Mouse (Mus musculus) liver, postnatal 0 days (tissue): Measurements from ENCODE around the gene Slc34a3. TPM values are rescaled to one million over a fixed set of nuclear protein-coding genes. Genes with fewer than 3 reads are reported as not detected.

Source experiments
- ATAC-seq: fragments of 200-750 bp; cut with Nextera tagmentation; 2 replicates; pipeline ENCODE4 v1.8.0; 2017; ENCODE audit warnings: mild to moderate bottlenecking, moderate library complexity
- DNase-seq: peaks from one replicate; pipeline ENCODE4 v3.0.0-alpha.2; 2016
- H3K27ac ChIP-seq: fragments of 300-500 bp; sonication (generic); 2 replicates; pipeline ENCODE4 v1.5.1; 2014; ENCODE audit warnings: antibody characterized with exemption, moderate library complexity, mild to moderate bottlenecking, low read depth
- H3K27me3 ChIP-seq: fragments of 300-500 bp; sonication (generic); 2 replicates; pipeline ENCODE4 v1.6.1; 2014; ENCODE audit warnings: low read length, control low read depth, mixed read lengths; ENCODE audit not compliant: insufficient read depth
- H3K36me3 ChIP-seq: fragments of 300-500 bp; sonication (generic); replicated peaks from 2 replicates; pipeline ENCODE4 v1.6.1; 2014; ENCODE audit warnings: mild to moderate bottlenecking, control low read depth, low read length, moderate library complexity, mixed read lengths; ENCODE audit not compliant: insufficient read depth
- H3K4me1 ChIP-seq: fragments of 300-500 bp; sonication (generic); 2 replicates; pipeline ENCODE4 v1.6.1; 2014; ENCODE audit warnings: antibody characterized with exemption, mild to moderate bottlenecking, control low read depth; ENCODE audit not compliant: insufficient read depth
- H3K4me2 ChIP-seq: fragments of 300-500 bp; sonication (generic); 2 replicates; pipeline ENCODE4 v1.6.1; 2014; ENCODE audit warnings: low read depth, mild to moderate bottlenecking, low read length, moderate library complexity, mixed read lengths
- H3K4me3 ChIP-seq: fragments of 300-500 bp; sonication (generic); 2 replicates; pipeline ENCODE4 v1.5.1; 2014; ENCODE audit warnings: low read depth, low read length
- H3K9ac ChIP-seq: fragments of 300-500 bp; sonication (generic); replicated peaks from 2 replicates; pipeline ENCODE4 v1.6.1; 2014; ENCODE audit warnings: mild to moderate bottlenecking, moderate library complexity
- H3K9me3 ChIP-seq: fragments of 300-500 bp; sonication (generic); 2 replicates; pipeline ENCODE4 v1.6.1; 2016; ENCODE audit warnings: mild to moderate bottlenecking, control low read depth, low read length, mixed read lengths
- CTCF ChIP-seq: sonication (generic); IDR thresholded peaks from 2 replicates; pipeline ENCODE4 v1.5.1; 2016; ENCODE audit warnings: antibody characterized with exemption, low read depth
- EP300 ChIP-seq: IDR thresholded peaks from 2 replicates; pipeline ENCODE4 v1.6.1; 2016; ENCODE audit warnings: antibody characterized with exemption, low read depth, mild to moderate bottlenecking
- WGBS: fragments of 180-500 bp; shearing (Covaris S2); extraction: QIAGEN DNeasy Blood & Tissue Kit; methylation state at CpG from one replicate; pipeline ENCODE4 v1.1.7; 2014; ENCODE audit not compliant: insufficient replicate concordance; 5-methylcytosine and 5-hydroxymethylcytosine counted together
- polyA plus RNA-seq: library from polyadenylated mRNA; unstranded; fragments of >200 nt; fragmentation: Nextera tagmentation; extraction: Ambion mirVana; gene quantifications from 2 replicates; pipeline ENCODE4 v1.2.1, GENCODE M21; 2015

Gene Slc34a3
- polyA plus RNA-seq, 1 experiment from 2014 or later: not detected

DNA sequence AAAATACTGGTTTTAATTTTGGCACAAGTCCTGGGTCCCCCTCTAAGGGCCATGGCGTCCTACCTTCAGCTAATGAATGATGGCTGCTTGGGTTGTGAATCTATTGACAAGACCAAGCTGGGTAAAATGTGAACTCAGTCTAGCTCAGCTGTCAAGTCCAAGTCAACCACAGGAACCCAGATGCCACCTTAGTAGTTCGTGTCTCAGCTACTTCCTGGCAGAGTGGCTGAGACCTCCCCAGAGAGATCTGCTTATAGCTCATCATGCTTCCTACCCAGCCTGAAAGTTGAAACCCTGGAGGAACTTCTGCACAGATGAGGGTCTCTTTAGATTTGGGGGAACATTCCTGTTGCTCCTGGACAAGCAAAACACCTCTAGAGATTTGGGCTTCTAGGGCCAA lies 50.8 kb downstream of the Slc34a3 start:
- H3K27me3 ChIP-seq: peaks cover 55% of the 10 kb centered on the region
- no peak overlapping the region for H3K4me3 ChIP-seq
- TF ChIP-seq CTCF (no peak), EP300 (no peak)
- H3K4me2 ChIP-seq: no peak overlapping the region; the same call in 1 of the 2 replicates
- WGBS: 62% methylated on average over 2 of the region's 2 CpGs
- no peak overlapping the region for H3K27ac ChIP-seq
- ATAC-seq (no peak), DNase-seq (no peak)
- no peak overlapping the region for H3K9ac ChIP-seq
- no peaks in the 10 kb centered on the region for H3K9me3 ChIP-seq
- H3K36me3 ChIP-seq: no peaks in the 10 kb centered on the region
- H3K4me1 ChIP-seq: peaks cover 39% of the 10 kb centered on the region

DNA sequence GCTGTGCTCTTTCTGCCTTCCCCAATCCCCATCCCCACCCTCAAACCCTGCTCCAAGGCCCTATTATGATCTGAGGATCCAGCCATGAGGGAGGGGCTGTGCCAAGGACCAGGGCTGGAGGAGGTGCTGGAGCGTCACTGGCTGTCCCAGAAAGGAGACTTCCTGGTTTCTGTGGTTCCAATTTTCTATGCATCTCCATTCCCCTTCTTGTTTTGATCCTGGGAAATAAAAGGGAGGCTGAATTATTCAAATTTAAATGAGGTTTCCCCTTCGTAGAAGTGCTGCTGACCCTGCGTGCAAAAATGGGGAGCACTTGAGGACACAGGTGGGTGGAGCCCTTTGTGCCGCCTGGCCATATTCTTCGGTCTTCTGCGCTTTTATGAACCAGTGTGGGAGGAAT lies 51.5 kb downstream of the Slc34a3 start:
- WGBS: 35% methylated on average over 6 of the region's 6 CpGs
- Histone ChIP-seq H3K4me2 (peak overlapping the region; percentile 98), H3K4me3 (peak overlapping the region; percentile 61), H3K27me3 (peaks cover 59% of the 10 kb centered on the region), H3K27ac (no peak overlapping the region), H3K4me1 (peaks cover 39% of the 10 kb centered on the region), H3K9me3 (no peaks in the 10 kb centered on the region), H3K36me3 (no peaks in the 10 kb centered on the region), H3K9ac (no peak overlapping the region)
- no peak for TF ChIP-seq CTCF
- TF ChIP-seq EP300: no peak
- ATAC-seq: no peak
- DNase-seq: no peak

DNA sequence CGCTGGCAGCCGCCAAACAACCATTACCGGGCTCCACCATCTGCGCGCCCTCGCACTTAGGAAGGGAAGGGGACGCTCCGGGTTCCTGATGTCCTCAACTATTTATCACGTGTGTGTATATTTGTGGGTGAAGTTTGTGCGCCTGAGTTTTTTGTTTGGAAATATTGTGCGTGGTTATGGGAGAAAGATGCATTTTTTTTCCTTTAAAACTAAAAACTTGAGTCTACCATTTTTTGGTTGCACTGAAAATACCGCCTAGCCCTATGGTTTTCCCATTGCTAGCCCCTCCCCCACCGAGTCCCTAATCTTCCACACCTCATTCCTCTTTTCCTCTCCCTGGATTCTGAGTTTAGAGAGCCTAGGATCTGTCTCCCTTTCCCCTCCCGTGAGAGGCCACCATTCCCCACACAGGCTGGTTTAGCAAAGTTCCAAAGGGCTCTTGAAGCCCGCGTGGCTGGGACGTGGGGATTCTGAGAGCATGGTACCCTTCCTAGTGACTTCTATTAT lies 52.2 kb downstream of the Slc34a3 start:
- peaks cover 39% of the 10 kb centered on the region for H3K4me1 ChIP-seq
- H3K27me3 ChIP-seq: peaks cover 58% of the 10 kb centered on the region
- peak overlapping the region; percentile 98 for H3K4me2 ChIP-seq
- H3K27ac ChIP-seq: peak overlapping the region; percentile 80; the same call in 1 of the 2 replicates
- peak overlapping the region; percentile 65 for H3K9ac ChIP-seq
- 3% methylated on average over 17 of the region's 17 CpGs for WGBS
- ATAC-seq (no peak), DNase-seq (peak; percentile 14)
- no peaks in the 10 kb centered on the region for H3K36me3 ChIP-seq
- no peak for TF ChIP-seq CTCF
- TF ChIP-seq EP300: no peak
- peak overlapping the region; percentile 61 for H3K4me3 ChIP-seq
- H3K9me3 ChIP-seq: no peaks in the 10 kb centered on the region

DNA sequence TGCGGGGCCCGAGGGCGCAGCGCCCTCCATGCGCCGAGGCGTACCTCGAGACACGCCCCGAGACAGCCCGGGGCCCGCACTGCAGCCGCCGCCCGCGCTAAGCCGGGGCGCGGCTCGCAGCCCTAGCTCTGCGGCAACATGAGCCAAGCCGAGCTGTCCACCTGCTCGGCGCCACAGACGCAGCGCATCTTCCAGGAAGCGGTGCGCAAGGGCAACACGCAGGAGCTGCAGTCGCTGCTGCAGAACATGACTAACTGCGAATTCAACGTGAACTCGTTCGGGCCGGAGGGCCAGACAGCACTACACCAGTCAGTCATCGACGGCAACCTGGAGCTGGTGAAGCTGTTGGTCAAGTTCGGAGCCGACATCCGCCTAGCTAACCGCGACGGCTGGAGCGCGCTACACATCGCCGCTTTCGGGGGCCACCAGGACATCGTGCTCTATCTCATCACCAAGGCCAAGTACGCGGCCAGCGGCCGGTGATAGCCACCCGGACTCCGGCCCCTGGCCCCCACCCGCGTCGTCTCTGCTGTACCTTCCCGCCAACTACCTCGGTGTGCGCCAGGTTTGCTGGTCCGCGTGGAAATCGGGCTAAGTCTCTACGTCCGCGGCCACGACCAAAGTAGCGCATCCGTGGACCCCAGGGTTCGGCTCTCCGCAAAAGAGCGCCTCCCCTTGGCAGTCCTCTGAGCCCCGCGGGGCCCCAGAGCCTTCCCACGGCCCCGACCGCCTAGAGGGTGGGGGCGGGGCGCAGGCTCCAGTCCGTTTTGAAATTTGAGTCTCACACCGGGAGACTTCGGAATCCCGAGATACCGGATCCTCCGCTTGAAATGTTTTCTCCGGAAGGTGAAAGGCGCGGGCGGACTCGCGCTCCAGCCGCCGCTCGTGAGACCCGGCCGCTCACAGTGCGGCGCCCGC lies 52.9 kb downstream of the Slc34a3 start:
- Histone ChIP-seq H3K27ac (peak overlapping the region; percentile 80), H3K9me3 (no peaks in the 10 kb centered on the region), H3K9ac (peak overlapping the region; percentile 65), H3K36me3 (no peaks in the 10 kb centered on the region), H3K4me3 (peak overlapping the region; percentile 61), H3K27me3 (peaks cover 52% of the 10 kb centered on the region), H3K4me2 (peak overlapping the region; percentile 98), H3K4me1 (peaks cover 37% of the 10 kb centered on the region)
- DNase-seq (peak; percentile 59), ATAC-seq (peak; percentile 76)
- TF ChIP-seq CTCF (peak; percentile 29), EP300 (no peak)
- 1% methylated on average over 90 of the region's 100 CpGs for WGBS

DNA sequence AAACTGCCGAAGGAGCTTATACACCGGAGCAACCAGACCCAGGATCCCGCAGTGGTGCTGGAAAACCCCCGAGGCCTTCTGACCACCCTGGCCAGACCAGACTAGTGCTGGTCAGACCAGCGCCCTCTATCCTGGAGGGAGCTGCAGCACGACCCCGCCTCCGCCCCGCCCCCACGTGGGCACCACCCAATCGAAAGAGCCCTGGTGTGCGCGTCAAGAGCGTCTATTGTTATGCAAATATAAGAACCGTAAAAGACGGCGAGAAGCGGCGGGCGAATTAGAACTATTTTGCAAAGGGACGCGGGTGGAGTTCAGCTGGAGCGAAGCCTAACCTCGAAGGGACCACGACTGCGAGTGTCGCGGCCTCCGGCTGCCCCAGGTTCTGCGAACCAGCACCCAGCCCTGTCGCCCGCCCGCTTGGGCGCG lies 53.7 kb downstream of the Slc34a3 start, which contains the start of gene Nrarp:
TSS of gene Nrarp (plus strand) at position 281 of the 426 bp plus-strand sequence.
- H3K27me3 ChIP-seq: peaks cover 51% of the 10 kb centered on the region
- peak; percentile 89 for DNase-seq
- WGBS: under 1% methylated on average over 31 of the region's 35 CpGs
- H3K9ac ChIP-seq: peak within 1 kb of the TSS; percentile 65
- peak; percentile 81 for ATAC-seq
- peak within 1 kb of the TSS; percentile 80 for H3K27ac ChIP-seq
- H3K36me3 ChIP-seq: no peaks in the 10 kb centered on the region
- peaks cover 33% of the 10 kb centered on the region for H3K4me1 ChIP-seq
- TF ChIP-seq EP300 (no peak), CTCF (peak; percentile 62)
- H3K4me3 ChIP-seq: peak within 1 kb of the TSS; percentile 61
- peak within 1 kb of the TSS; percentile 98 for H3K4me2 ChIP-seq
- H3K9me3 ChIP-seq: no peaks in the 10 kb centered on the region

DNA sequence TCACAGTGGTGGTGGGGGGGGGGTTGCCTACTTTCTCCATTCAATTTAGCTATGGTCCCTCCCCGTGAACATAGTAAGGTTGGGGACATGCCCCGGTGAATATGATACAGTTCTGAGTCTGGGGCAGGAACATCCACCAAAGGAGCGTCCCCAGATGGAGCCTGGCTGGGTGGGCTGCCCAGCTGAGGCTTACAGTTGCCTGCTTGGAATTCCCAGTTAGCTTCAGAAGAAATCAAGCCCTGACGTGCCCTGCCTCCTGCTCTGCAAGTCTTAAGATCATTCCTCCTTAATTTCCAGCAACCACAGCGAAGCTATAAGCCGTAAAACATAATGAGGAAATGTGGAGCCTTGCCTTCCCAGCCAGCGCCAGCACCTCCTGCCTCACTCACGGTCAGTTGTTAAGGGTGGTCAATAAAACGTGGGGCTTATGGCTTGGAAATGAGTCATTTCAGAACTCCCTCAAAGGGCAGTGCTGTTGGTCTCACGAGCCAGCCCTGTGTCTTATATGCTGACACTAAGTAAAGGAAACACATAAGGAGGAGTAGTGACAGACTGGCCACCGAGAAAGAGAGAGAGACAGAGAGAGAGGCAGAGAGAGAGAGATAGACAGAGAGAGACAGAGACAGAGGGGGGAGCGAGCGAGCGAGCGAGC lies 54.5 kb downstream of the Slc34a3 start:
- Histone ChIP-seq H3K9ac (peak overlapping the region; percentile 65; the same call in 1 of the 2 replicates), H3K27me3 (peaks cover 43% of the 10 kb centered on the region), H3K4me1 (peaks cover 38% of the 10 kb centered on the region), H3K36me3 (no peaks in the 10 kb centered on the region), H3K4me2 (peak overlapping the region; percentile 98), H3K9me3 (no peaks in the 10 kb centered on the region), H3K27ac (no peak overlapping the region), H3K4me3 (no peak overlapping the region)
- WGBS: 62% methylated on average over 15 of the region's 15 CpGs
- ATAC-seq (no peak), DNase-seq (peak; percentile 12)
- TF ChIP-seq CTCF: no peak
- TF ChIP-seq EP300: no peak

Other genes with a start within 250 kb of the Slc34a3 start
- gene Nsmf, start 180.0 kb downstream of the Slc34a3 start, polyA plus RNA-seq: 29.0 and 32.1 TPM in 2 replicates
- gene Entpd8, start 154.1 kb downstream of the Slc34a3 start, polyA plus RNA-seq: 23.8 and 25.9 TPM in 2 replicates
- gene Noxa1, start 139.2 kb downstream of the Slc34a3 start, polyA plus RNA-seq: 0.52 and 0.59 TPM in 2 replicates
- 1.3 and 1.7 TPM in 2 replicates for gene Nrarp, start 53.6 kb downstream of the Slc34a3 start, polyA plus RNA-seq
- gene Tor4a, start 37.5 kb downstream of the Slc34a3 start, polyA plus RNA-seq: 5.4 and 6.0 TPM in 2 replicates
- gene Nelfb, start 22.9 kb downstream of the Slc34a3 start, polyA plus RNA-seq: 19.3 and 22.3 TPM in 2 replicates
- gene Stpg3, start 19.7 kb downstream of the Slc34a3 start, polyA plus RNA-seq: not detected in 2 replicates
- not detected in 2 replicates for gene Fam166a, start 15.6 kb downstream of the Slc34a3 start, polyA plus RNA-seq
- 263 and 294 TPM in 2 replicates for gene Tubb4b, start 9.7 kb downstream of the Slc34a3 start, polyA plus RNA-seq
- gene Rnf224, start 2.4 kb upstream of the Slc34a3 start, polyA plus RNA-seq: not detected in 2 replicates
- 0.11 TPM in 1 of 2 replicates, not detected in the other for gene Rnf208, start 7.9 kb upstream of the Slc34a3 start, polyA plus RNA-seq
- not detected in 2 replicates for gene Cysrt1, start 8.1 kb upstream of the Slc34a3 start, polyA plus RNA-seq
- 1.2 and 1.4 TPM in 2 replicates for gene AL732309.1, start 12.5 kb upstream of the Slc34a3 start, polyA plus RNA-seq
- 34.0 and 37.1 TPM in 2 replicates for gene Tmem203, start 21.1 kb upstream of the Slc34a3 start, polyA plus RNA-seq
- gene Tprn, start 28.3 kb upstream of the Slc34a3 start, polyA plus RNA-seq: 5.3 TPM in 2 replicates
- gene Ssna1, start 38.1 kb upstream of the Slc34a3 start, polyA plus RNA-seq: 77.2 and 81.7 TPM in 2 replicates
- gene Anapc2, start 38.1 kb upstream of the Slc34a3 start, polyA plus RNA-seq: 19.8 and 22.8 TPM in 2 replicates
- gene Tmem210, start 53.8 kb upstream of the Slc34a3 start, polyA plus RNA-seq: not detected in 2 replicates
- not detected in 2 replicates for gene Lrrc26, start 55.6 kb upstream of the Slc34a3 start, polyA plus RNA-seq
- gene Grin1, start 84.8 kb upstream of the Slc34a3 start, polyA plus RNA-seq: not detected in 2 replicates
- 15.7 and 16.5 TPM in 2 replicates for gene Man1b1, start 98.0 kb upstream of the Slc34a3 start, polyA plus RNA-seq
- 12.8 and 15.4 TPM in 2 replicates for gene Dpp7, start 122.0 kb upstream of the Slc34a3 start, polyA plus RNA-seq
- 18.7 and 19.4 TPM in 2 replicates for gene Uap1l1, start 131.3 kb upstream of the Slc34a3 start, polyA plus RNA-seq
- 5.5 and 7.4 TPM in 2 replicates for gene Sapcd2, start 138.0 kb upstream of the Slc34a3 start, polyA plus RNA-seq
- gene Entpd2, start 161.5 kb upstream of the Slc34a3 start, polyA plus RNA-seq: 2.9 and 3.6 TPM in 2 replicates
- gene Npdc1, start 165.0 kb upstream of the Slc34a3 start, polyA plus RNA-seq: 5.2 and 5.4 TPM in 2 replicates
- 0.78 and 0.97 TPM in 2 replicates for gene Fut7, start 188.9 kb upstream of the Slc34a3 start, polyA plus RNA-seq
- 0.71 and 0.87 TPM in 2 replicates for gene Abca2, start 194.3 kb upstream of the Slc34a3 start, polyA plus RNA-seq
- 0.77 and 1.4 TPM in 2 replicates for gene Clic3, start 222.5 kb upstream of the Slc34a3 start, polyA plus RNA-seq
- gene Paxx, start 226.7 kb upstream of the Slc34a3 start, polyA plus RNA-seq: 14.7 and 17.1 TPM in 2 replicates
- 0.83 and 1.0 TPM in 2 replicates for gene Ptgds, start 235.7 kb upstream of the Slc34a3 start, polyA plus RNA-seq